Mouse (Mus musculus) spleen, adult 2 months (tissue): ENCODE results near the gene Isoc2b. TPM values are rescaled to one million over a fixed set of nuclear protein-coding genes. Genes with fewer than 3 reads are reported as not detected.

ENCODE experiments used
- DNase-seq, 2 experiments: peaks; one replicate each; pipeline versions ENCODE4 v3.0.0 to v3.0.0-alpha.2; 2012 to 2021; ENCODE audit warnings: low spot score in 2 of 2, low read depth in 1 of 2
- H3K27ac ChIP-seq: fragments of 200-500 bp; 2 replicates; pipeline ENCODE4 v1.5.1; 2012; ENCODE audit warnings: low read length, inconsistent platforms; ENCODE audit not compliant: insufficient read depth
- H3K27me3 ChIP-seq: fragments of 200-500 bp; 2 replicates; pipeline ENCODE4 v1.6.1; 2012; ENCODE audit warnings: mild to moderate bottlenecking, moderate library complexity, low read length, inconsistent platforms; ENCODE audit not compliant: control insufficient read depth, insufficient read depth
- H3K36me3 ChIP-seq: fragments of 200-500 bp; 2 replicates; pipeline ENCODE4 v1.6.1; 2012; ENCODE audit warnings: mild to moderate bottlenecking, low read length, inconsistent platforms; ENCODE audit not compliant: control insufficient read depth, insufficient read depth
- H3K4me1 ChIP-seq: fragments of 200-500 bp; 2 replicates; pipeline ENCODE4 v1.6.1; 2011; ENCODE audit warnings: inconsistent platforms; ENCODE audit not compliant: control insufficient read depth, insufficient read depth, insufficient read length
- H3K4me3 ChIP-seq: fragments of 200-500 bp; 2 replicates; pipeline ENCODE4 v1.5.1; 2011; ENCODE audit warnings: mild to moderate bottlenecking, inconsistent platforms; ENCODE audit not compliant: insufficient read depth, insufficient read length; ENCODE audit errors: extremely low read depth
- CTCF ChIP-seq: fragments of 200-500 bp; IDR thresholded peaks from 2 replicates; pipeline ENCODE4 v1.5.1; 2011; ENCODE audit warnings: mild to moderate bottlenecking, inconsistent platforms; ENCODE audit not compliant: insufficient read depth, insufficient read length, insufficient replicate concordance; ENCODE audit errors: extremely low read depth
- POLR2A ChIP-seq: fragments of 200-500 bp; IDR thresholded peaks from 2 replicates; pipeline ENCODE4 v1.6.1; 2011; ENCODE audit warnings: low read depth, low read length, inconsistent platforms
- WGBS: fragments of 180-500 bp; shearing (Covaris S2); methylation state at CpG from one replicate; pipeline ENCODE4 v1.1.7; 2018; 5-methylcytosine and 5-hydroxymethylcytosine counted together
- polyA plus RNA-seq: library from polyadenylated mRNA; depleted of rRNA; stranded (reverse); fragments of >200 nt; gene quantifications from 2 replicates; pipeline ENCODE4 v1.2.3, GENCODE M21; 2012

Isoc2b gene
- polyA plus RNA-seq, 1 experiment = 7.2 TPM

- Histone ChIP-seq H3K27me3 (no peaks in the 10 kb centered on the region), H3K4me1 (no peaks in the 10 kb centered on the region), H3K27ac (no peak overlapping the region), H3K36me3 (no peaks in the 10 kb centered on the region), H3K4me3 (no peak overlapping the region)
- WGBS = 89% methylated on average over 12 of the region's 12 CpGs
- no peak for TF ChIP-seq POLR2A
- no peak for DNase-seq
Measured at GRCm38 (mm10) chr7:4859418-4859978, 10.6 kb downstream of the Isoc2b start.

DNA sequence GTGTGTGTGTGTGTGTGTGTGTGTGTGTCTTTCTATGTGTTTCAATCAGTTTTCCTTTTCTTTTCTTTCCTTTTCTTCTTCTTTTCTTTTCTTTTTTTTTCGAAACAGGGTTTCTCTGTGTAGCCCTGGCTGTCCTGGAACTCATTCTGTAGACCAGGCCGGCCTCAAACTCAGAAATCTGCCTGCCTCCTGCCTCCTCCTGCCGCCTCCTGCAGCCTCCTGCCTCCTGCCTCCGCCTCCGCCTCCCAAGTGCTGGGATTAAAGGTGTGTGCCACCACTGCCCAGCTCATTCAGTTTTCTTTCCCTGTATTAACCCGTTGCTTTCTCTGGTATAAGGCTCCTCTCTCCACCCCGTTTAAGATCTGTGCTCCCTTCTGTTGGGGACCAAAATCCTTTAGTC is 12.7 kb downstream of the Isoc2b start:
- no peak for DNase-seq
- TF ChIP-seq CTCF (no peak), POLR2A (no peak)
- Histone ChIP-seq H3K4me3 (no peak overlapping the region), H3K4me1 (no peaks in the 10 kb centered on the region), H3K27ac (no peak overlapping the region), H3K27me3 (no peaks in the 10 kb centered on the region), H3K36me3 (no peaks in the 10 kb centered on the region)
- 82% methylated on average over 7 of the region's 7 CpGs for WGBS

DNA sequence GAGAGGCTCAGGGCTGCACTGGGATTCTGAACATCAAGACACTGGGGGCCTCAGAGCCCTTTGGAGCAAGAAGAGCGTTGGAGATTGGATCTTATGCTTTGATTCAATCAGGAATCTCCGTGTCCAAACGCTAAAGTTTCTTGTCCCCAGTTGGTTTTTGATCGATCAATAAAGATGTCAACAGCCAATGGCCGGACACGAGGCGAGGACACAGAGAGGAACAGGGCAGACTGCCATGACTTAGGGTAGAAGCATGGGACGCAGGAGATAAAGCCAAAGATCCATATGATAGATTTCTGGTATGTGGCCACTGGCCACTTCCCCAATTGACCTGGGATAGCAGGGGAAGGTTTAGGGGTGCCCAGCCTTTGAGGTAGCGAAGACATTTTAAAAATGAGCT is 13.6 kb downstream of the Isoc2b start:
- WGBS = 84% methylated on average over 9 of the region's 9 CpGs
- no peaks in the 10 kb centered on the region for H3K27me3 ChIP-seq

GRCm38 (mm10) chr7:4853613-4854012 is 16.4 kb downstream of the Isoc2b start:
- H3K27me3 ChIP-seq = no peaks in the 10 kb centered on the region
- TF ChIP-seq CTCF (no peak), POLR2A (no peak)
- H3K4me1 ChIP-seq = no peaks in the 10 kb centered on the region
- WGBS = 82% methylated on average over 3 of the region's 3 CpGs
- no peak overlapping the region for H3K27ac ChIP-seq
- H3K36me3 ChIP-seq = no peaks in the 10 kb centered on the region
- no peak for DNase-seq
- no peak overlapping the region for H3K4me3 ChIP-seq

More for the DNA sequence above, 13.6 kb downstream of the Isoc2b start:
- no peaks in the 10 kb centered on the region for H3K4me1 ChIP-seq
- DNase-seq = no peak
- H3K36me3 ChIP-seq = no peaks in the 10 kb centered on the region
- TF ChIP-seq CTCF (no peak), POLR2A (no peak)
- H3K4me3 ChIP-seq = no peak overlapping the region
- no peak overlapping the region for H3K27ac ChIP-seq

- H3K4me3 ChIP-seq = no peak overlapping the region
- no peak for TF ChIP-seq CTCF
- no peak for TF ChIP-seq POLR2A
- H3K27me3 ChIP-seq = no peaks in the 10 kb centered on the region
- 88% methylated on average over 8 of the region's 8 CpGs for WGBS
- no peak for DNase-seq
- H3K27ac ChIP-seq = no peak overlapping the region
- H3K4me1 ChIP-seq = no peaks in the 10 kb centered on the region
- no peaks in the 10 kb centered on the region for H3K36me3 ChIP-seq
Measured at GRCm38 (mm10) chr7:4851315-4851688, 18.8 kb downstream of the Isoc2b start.

GRCm38 (mm10) chr7:4850621-4851314 is 19.3 kb downstream of the Isoc2b start:
- Histone ChIP-seq H3K36me3 (no peaks in the 10 kb centered on the region), H3K27me3 (no peaks in the 10 kb centered on the region), H3K4me3 (no peak overlapping the region), H3K27ac (no peak overlapping the region), H3K4me1 (no peaks in the 10 kb centered on the region)
- no peak for DNase-seq
- TF ChIP-seq POLR2A (no peak), CTCF (no peak)
- WGBS = 80% methylated on average over 11 of the region's 11 CpGs

- peaks cover 4% of the 10 kb centered on the region for H3K27me3 ChIP-seq
- WGBS = 83% methylated on average over 9 of the region's 9 CpGs
- no peak overlapping the region for H3K27ac ChIP-seq
- H3K36me3 ChIP-seq = no peaks in the 10 kb centered on the region
- no peak for TF ChIP-seq POLR2A
- no peak for TF ChIP-seq CTCF
- no peaks in the 10 kb centered on the region for H3K4me1 ChIP-seq
- no peak for DNase-seq
- no peak overlapping the region for H3K4me3 ChIP-seq
Measured at GRCm38 (mm10) chr7:4849372-4849771, 20.7 kb downstream of the Isoc2b start.
